Mouse (Mus musculus) layer of hippocampus, postnatal 25 days (tissue): ENCODE data around the gene Mctp2. TPM values are rescaled to one million over a fixed set of nuclear protein-coding genes. Genes with fewer than 3 reads are reported as not detected.

Source experiments
- DNase-seq, 2 experiments: peaks; one replicate each; pipeline ENCODE4 v3.0.0; 2022; ENCODE audit warnings: mixed read lengths in 2 of 2, low spot score in 1 of 2; ENCODE audit errors: extremely low spot score in 1 of 2
- total RNA-seq, 2 experiments: library from RNA; stranded (reverse); gene quantifications; 2 replicates each; pipeline ENCODE4 v1.2.3; 2021

Mctp2 gene
- total RNA-seq: 1 to 10 TPM; 1.2 to 1.4 TPM

DNA sequence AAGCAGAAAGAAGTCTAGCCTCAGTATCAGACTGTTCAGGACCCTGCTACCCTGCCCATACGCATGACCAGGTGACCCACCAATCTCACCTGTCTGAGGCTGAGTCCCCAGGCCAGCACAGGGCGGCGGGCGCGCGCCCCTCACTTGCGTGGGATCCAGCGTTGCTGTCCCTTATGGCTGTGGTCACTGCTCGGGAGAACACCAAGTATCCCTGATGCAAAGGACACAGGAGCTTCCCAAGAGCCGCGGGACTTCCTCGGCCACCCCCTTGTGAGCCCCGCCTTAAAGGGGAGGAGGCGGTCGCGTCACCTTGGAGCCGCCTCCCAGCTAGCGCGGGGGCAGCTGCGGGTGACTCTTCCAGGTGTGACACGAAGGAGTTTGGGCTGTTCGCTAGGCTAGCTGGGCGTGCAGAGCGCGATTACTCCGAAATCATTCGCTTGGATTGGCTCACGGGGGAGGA is at the start of gene Mctp2:
Gene Mctp2 (minus strand): TSS at position 227 of the 460 bp plus-strand sequence.
- peak in 1 of 2 experiments; percentile 9 for DNase-seq

DNA sequence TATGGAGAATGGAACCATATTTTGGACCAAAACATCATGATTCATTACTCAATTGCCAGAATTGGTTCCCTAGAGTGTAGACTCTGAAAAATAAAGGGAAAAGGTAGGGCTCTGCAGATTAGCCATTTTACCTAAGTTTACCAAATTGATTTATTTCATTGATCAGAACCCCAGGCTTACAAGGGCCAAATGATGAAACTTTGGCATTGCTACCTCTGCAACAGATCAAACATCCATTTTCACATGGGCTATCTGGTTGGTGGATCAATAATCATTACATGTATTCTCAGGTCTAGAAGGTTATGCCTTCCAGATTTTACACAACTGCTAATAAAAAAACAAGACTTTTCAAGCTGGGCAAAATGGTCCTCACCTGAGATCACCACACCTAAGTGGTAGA is 39.5 kb upstream of the Mctp2 start:
- DNase-seq: no peak

DNA sequence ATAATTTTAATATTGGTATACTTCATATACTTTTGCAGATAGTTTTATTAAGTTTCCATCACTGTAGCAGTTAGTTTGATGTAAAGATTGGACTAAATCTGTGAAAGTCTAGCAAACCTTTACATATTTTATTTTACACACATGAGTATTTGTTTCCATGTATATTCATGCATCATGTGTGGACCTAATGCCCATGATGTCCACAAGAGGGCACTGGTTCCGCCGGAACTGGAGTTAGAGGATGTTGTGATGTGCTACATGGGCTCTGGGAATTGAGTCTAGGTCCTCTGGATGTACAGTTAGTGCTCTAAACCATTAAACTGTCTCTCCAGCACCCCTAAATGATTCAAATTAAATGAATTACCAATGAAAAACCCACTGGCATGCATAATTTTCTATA is 37.3 kb upstream of the Mctp2 start:
- DNase-seq: no peak

DNA sequence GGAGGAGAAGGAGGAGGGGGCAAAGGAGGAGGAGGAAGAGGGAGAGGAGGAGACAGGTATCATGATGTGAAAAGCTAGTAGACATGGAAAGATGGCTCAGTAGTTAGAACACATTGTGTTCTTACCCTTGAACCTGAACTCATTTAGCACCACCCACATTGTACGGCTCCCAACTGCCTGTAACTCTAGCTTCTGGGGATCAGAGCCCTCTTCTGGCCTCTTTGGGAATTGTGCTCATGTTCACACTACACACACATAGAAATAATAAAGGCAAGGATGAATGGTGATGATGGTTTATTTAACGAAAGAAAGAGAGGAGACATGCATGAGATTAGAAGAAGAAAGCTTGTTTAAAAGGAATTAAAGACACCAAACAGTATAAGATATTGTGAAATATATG is 36.4 kb upstream of the Mctp2 start:
- DNase-seq: no peak

DNA sequence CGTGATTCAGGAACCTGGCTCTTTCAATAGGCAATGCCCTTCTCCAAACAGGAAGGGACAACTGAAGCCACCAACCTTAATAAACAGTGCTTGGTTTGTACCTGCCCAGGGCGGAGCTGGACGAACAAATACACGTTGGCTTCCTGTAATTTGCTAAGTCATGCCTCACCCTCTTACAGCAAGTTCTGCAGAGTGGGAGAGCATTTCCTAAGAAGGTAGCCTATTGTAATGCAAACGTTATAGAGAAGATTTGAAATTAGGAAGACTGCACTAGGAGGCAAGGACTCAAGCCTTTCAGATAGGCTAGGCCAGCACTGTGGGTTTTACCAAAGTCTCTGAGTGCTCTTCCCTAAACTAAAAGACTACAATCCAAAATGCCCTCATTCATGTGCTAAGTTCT is 19.6 kb upstream of the Mctp2 start:
- DNase-seq: no peak

DNA sequence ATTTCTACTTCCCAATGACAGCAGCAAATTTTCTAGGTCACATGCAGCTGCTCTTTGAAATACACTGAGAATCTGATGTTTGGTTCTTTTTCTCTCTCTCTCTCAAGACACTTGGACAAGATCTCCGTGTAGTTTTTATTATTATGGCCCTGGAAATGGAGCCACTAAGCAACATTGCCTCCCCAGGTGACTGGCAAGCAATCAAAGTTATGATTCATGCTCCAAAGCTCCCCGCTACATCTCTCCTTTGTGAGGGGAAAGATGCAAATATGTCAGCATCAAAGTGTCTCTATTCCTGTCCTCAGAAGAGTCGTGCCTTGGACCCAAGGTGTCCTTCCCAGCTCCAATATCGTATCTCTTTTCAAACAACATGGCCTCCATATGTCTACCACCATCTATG is 14.5 kb upstream of the Mctp2 start:
- DNase-seq: no peak

DNA sequence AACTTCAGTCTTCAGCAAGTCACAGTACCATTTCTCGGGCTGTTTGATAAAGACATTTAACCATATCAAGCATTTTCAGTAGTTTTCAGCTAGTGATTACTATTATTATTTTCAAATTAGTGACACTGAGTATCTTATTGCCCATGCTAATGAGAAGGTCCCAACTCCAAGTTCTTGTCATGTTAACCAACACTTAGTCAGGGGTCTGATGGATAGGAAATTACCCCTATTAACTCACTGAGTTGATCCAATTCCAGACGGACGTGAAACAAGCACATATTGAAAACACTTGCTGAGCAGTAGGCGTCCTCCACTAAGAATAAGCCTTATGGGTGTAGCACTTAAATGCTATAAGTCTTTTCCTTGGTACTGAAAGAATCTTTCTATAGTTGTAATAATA is 14.0 kb upstream of the Mctp2 start:
- no peak for DNase-seq

DNA sequence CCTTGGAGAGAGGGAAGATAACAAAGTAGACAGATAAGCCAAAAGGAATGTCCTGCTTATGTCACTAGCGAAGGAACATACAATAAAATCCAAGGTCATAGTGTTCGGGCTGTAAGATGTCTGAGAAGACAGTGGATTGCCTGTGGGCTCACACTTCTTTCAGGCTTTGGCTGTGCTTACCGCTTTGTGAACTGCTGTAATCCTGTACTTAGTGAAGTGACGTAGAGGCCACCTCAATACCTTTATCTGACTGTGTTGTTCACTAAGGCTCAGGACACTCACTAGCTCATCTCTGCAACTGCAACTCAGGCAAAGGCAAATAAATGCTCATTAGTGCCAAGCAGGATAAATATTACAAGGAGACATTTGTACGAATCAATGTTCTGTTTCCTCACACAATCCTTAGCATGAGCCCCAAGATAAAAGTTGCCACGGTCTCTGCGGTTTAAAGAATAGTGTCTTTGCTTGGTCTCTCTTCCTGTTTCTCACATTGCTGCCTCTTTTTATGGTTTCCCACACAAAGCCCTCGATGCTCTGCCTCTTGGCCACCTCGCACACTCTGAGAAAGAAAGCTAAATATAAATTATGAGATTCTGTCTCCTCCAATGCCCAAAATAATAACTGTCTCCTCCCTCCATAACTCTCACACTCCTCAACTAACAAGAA is 8.1 kb upstream of the Mctp2 start:
- no peak for DNase-seq

DNA sequence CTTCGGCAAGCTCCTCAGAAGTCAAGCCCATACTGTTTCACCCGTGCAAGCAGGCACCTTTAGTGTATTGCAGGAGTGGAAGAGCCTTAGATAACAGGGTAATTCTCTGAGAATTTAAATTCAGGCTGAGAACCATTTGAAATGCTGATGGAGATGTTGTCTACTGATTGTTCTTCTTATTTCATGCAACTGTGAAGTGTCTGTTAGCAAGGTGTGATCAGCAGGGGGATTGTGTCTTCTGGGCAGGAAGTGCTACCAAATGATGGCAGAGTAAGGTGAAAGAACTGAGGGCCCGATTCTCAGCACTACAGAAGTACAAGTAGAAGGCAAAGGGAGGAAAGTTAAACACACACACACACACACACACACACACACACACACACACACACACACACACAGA is 7.5 kb upstream of the Mctp2 start:
- no peak for DNase-seq

DNA sequence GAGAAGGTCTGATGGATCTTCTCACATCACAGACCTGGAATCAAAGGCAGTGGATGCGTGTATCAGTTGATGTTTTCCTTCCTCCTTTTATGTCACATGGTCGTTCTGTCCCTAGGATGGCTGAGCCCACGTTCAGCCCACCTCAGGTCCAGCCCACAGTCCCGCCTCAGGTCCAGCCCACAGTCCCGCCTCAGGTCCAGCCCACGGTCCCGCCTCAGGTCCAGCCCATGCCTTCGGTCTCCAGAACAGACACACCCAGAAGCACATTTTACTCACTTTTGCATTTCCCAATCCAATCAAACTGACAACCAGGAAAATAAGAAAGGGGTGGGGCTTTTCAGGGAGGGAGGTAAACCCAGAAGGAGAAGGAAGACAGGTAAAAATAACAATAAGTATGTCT is 5.2 kb upstream of the Mctp2 start:
- DNase-seq: no peak

DNA sequence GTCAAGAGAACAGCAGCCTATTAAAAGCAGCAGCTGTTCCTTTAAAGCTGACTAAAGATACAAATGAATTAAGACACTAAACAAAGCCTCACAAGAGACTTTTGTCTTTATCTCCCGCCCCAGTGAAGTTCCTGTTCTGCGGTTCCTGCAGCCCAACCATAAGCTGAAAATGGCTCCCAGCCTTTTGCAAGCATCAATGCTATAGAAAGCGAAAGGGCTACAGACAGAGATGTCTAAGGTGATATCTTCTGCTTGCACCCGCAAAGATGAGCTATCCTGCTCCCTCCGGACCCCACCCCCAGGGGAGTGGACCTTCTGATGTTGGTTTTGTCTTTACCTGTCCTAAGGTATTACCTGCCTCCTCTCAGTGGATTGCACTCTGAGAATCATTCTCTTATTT is 1.7 kb upstream of the Mctp2 start:
- no peak for DNase-seq

DNA sequence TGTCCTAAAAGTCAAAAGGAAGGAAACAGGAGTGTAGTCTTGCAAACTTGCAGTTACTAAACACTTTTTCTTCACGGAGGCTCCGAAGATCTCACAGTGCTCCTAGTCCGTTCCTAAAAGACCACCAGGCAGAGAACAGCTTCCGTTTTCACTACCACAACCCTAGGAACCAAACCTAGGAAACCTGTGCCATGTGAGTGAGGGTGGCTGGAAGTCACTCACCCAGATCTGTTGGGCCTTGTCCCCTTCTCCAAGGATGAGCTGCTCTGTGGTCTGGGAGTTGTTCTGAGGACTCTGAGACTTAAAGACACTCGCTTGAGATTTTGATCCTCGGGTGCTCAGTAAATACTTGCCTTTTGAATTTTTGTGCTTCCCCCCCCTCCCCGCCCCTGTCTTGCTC is 439 bp upstream of the Mctp2 start:
- DNase-seq: no peak

DNA sequence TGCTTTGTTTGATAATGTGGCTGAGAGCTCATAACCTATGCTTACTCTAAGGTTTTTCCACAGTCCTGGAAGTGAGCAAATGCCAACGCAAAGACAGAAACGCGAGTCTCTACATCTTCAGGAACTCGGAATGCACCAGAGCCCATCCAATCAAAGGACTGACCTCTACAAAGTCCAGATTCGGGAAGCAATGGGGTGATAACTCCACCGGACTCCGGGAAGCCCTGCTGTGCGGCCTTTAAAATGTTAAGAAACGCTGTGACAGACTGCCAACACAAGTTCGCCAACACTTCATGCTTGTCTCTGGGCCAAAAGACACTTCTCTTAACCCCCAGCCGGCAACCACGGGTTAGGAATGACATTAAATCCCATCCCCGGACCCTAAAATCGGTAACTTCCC is 437 bp downstream of the Mctp2 start:
- DNase-seq: no peak

DNA sequence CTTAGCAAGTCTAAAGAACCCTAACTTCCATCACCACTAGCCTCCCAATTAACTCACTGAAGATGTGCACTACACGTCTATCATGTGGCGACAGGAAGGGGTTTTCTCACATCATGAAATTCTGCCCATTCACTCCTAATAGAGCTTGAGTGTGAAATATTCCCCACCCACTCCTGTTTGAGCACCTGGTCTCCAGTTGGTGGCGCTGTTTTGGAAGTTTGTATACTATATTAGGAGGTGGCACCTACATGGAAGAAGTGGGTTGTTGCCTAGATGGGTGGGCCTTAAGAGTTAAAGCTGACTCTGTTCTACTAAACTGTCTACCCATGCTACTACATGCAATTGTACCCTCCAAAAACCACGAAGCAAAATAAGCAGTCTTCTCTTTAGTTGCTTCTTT is 4.7 kb downstream of the Mctp2 start:
- DNase-seq: no peak

DNA sequence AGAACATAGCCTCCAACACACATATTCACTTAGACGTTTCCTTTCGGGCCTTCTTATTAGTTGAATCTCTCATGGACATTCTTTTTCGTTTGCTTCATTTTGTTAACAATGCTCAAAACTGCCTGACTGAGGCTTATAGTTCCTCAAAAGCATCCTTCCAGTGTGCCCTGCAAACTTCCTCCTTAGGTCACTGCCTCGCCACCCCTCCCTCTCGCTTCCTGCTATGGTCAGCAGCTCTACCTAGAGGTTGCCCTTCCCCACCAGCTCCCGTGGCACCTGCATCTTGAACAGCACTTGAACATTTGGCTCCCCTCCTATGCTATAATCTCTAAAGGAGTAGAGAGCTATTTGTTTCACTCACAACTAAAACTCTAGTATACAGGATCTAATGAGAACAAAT is 6.7 kb downstream of the Mctp2 start:
- DNase-seq: no peak

DNA sequence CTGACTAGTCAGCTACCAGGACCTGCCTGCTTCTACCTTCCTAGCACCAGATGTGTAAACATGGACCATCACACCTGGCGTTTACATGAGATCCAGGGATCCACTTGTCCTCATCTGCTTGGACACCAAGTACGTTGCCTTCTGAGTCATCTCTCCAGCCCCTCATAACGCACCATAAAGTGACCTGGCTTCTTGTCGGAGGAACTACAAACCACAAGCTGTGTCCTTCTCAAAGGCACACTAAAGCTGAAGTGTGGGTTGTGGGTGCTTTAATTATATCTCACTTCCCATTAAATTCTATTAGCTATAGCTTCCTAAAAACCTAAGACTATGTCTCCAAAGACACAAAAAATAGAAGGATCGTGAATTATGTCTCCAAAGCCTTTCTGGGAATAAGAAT is 9.4 kb downstream of the Mctp2 start:
- no peak for DNase-seq

DNA sequence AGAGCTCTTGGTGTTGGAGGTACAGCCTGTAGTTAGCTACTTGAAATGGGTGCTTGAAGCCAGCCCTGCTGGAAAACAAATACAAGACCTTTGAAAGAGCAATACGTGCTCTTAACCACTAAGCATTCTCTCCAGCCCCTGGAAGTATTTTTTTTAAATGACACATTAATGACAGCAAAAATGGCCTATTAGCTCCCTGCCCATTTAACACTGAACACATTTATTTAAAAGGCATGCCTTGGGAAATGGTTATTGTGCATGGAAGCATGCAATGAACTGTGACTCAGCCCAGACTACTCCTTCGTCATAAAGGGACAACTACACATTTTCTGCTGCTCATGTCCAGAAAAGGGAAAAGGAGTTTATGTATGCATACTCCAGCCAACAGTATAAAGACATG is 10.2 kb downstream of the Mctp2 start:
- no peak for DNase-seq

DNA sequence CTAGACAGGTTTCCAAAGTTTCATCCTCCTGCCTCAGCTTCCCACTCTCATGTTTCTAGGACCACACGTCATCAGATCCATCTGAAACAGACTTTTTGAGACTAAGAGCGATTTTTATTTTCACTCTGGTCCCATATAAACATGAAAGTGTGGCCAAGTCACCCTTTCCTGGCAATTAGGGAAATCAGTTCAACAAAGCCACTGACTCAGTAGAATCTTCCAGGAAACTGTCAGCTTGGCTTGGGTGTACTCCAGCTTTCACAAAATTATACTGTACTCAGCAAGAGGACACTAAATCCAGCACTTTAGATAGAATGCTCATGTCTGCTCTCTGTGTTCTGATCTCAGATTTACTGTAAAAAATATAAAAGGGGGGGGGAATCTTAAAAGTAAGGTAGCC is 11.5 kb downstream of the Mctp2 start:
- DNase-seq: no peak

DNA sequence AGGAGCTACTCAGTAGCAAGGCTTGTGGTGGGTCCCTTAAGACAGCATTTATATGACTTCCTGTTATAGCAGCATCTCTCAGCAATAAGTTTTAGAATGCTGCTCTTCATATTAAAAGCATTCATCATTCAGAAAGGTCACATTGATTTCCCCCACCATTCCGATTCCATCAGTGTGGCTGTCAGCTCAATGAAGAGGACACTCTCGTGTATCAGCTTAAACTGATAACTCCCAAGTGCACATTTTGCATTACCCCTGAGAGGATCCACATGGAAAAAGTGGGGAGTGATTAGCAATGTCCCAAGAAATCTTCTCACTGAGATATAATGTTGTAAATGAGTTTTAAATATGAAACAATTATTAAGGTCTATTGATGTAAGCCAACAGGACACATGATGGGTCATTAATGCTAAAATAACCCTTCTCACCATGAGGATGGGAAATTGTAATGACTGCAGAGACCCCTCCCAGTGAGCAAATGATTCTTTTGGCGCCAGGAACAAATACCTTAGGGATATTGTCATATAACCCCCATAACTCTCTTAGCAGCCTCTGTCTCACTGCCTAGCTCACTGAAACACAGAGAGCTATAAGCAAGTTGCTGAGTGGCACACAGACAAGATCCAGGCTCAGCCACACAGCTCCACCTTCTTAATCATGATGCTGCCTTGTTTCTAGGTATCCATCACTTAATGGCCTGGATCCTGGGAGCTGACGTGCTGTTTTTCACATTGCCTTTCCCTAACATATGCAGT is 12.4 kb downstream of the Mctp2 start:
- DNase-seq: no peak

DNA sequence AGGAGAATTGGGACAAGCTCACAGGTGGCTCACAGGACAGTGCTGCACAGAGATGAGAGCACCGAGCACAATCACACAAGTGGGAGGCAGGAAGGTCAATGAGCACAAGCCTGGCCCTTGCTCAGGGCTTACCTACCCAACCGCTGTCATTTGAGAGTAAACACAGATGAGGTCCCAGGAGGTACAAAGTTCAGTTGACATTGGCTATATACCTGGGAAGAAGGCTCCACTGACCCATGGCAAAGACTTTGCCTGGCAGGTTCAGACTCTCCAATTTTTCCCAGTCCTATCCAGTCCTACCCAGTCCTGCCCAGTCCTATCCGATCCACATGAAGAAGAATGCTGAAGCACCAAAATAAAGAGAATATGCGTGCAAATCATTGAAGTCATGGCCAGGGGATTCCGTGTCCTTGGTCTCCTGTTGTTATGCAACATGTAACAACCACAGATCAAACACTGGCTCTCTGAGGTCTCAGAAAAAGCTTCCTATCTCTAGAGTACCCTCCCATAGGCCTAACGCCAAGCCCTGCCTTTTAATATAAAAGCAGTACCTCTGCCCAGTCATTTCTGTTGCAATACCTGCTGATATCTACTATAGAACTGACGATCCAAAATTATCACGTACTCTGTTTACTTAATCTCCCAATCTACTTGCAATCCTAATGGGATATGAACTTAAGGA is 14.0 kb downstream of the Mctp2 start:
- no peak for DNase-seq

DNA sequence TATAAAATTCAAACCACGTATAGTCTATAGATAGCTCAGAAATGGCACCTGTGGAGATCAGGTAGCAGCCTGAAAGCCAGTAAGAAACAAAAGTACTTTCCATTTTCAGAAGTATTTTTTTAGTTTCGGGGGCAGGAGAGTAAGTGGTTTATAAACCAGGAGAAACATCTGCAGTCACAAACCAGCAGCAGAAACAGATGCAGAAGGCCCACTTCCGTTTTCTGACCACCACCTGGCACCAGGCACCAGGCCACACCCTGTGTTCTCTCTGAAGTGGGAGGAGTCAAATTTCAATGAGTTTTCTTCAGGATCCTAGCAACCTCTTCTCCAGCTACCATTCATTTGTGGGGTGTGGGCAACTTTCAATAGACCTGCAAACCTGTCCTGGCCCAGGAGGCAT is 25.7 kb downstream of the Mctp2 start:
- no peak for DNase-seq

DNA sequence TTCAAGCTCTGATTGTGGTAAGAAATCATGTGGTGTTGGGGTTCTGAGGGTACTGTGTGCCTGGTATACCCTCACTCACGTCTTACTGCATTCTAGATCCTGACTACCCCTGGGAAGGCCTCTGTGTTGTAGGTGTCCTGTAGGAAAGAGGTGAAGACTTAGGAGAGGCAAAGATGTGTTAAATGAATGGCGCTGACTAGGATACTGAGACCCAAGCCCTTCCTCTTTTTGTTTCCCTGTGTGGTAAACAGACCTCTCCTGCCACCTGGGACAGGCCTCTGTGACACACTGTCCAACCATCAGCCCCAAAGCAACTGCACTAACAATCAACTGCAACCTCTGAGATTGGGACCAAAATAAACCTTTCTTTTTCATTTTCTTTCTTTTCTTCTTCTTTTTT is 28.0 kb downstream of the Mctp2 start:
- DNase-seq: no peak
